Mouse (Mus musculus) brain, embryonic 14.5 days (tissue): ENCODE data around the gene Mrpl32.

ENCODE experiments used
- CTCF ChIP-seq: fragments of 200-500 bp; IDR thresholded peaks from 2 replicates; pipeline ENCODE4 v1.5.1; 2012; ENCODE audit warnings: inconsistent platforms, mild to moderate bottlenecking, moderate library complexity, borderline replicate concordance; ENCODE audit not compliant: insufficient read depth, insufficient read length; ENCODE audit errors: extremely low read depth
- POLR2A ChIP-seq: fragments of 200-500 bp; IDR thresholded peaks from 2 replicates; pipeline ENCODE4 v1.6.1; 2012; ENCODE audit warnings: mild to moderate bottlenecking, inconsistent platforms, borderline replicate concordance; ENCODE audit not compliant: poor library complexity, insufficient read depth, insufficient read length, severe bottlenecking; ENCODE audit errors: extremely low read depth

DNA sequence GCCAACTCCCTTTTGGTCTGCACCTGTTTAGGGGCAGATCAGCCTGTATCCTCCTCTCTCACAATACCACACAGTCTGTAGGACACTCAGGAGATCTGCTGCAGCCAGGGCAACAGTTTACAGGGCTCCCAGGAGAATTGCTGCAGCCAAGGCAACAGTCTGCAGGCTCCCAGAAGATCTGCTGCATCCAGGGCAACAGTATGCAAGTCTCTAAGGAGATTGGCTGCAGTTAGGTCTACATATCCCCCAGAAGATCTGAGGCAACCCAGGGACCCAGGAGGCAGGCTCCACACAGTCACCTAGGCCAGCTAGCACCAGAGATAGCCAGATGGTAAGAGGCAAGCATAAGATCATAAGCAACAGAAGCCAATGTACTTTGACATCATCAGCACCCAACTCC, 38.8 kb downstream of the Mrpl32 start:
- no peak for TF ChIP-seq POLR2A
- TF ChIP-seq CTCF = no peak
